Comparison of ENCODE assay signal across 18 mouse cellular contexts in genomic region chr2:4097601-4098000, GRCm38 (mm10).
"Had no signal": no experiment of that assay in that cellular context is flagged by ENCODE, and none has a peak within 500 bp of the region (broad histone marks: within the 10 kb centered on the region; RNA-seq: fewer than 3 reads in every experiment).

No protein-coding gene starts in this region.

- H3K9me3 ChIP-seq: kidney, embryonic 15.5 days; liver, embryonic 13.5 days had no signal

- H3K4me1 ChIP-seq: kidney, embryonic 15.5 days; liver, embryonic 13.5 days had no signal

- H3K36me3 ChIP-seq: kidney, embryonic 15.5 days; liver, embryonic 13.5 days had no signal

- H3K4me2 ChIP-seq: kidney, embryonic 15.5 days; liver, embryonic 13.5 days; midbrain, embryonic 11.5 days had no signal

- H3K9ac ChIP-seq: kidney, embryonic 15.5 days; liver, embryonic 13.5 days had no signal

- H3K4me3 ChIP-seq: kidney, embryonic 15.5 days; liver, embryonic 13.5 days had no signal

- H3K27ac ChIP-seq: kidney, embryonic 15.5 days; liver, embryonic 13.5 days; stomach, postnatal 0 days had no signal

- H3K27me3 ChIP-seq: kidney, embryonic 15.5 days; liver, embryonic 13.5 days had no signal

- DNase-seq: kidney, adult 11 months; kidney, adult 8-10 months; kidney, postnatal 10 days; kidney, postnatal 36 days; liver, embryonic 13.5 days; lung, adult 2 months; lung, postnatal 14 days; lung, postnatal 4 days; midbrain, embryonic 14.5 days; right cerebral cortex, adult 18-20 months; right cerebral cortex, postnatal 14 days; right cerebral cortex, postnatal 4 days; thymus, adult 2 months; thymus, postnatal 14 days; thymus, postnatal 4 days had no signal
